Mouse (Mus musculus): ENCODE data around the gene Epm2a. TPM values are rescaled to one million over a fixed set of nuclear protein-coding genes. Genes with fewer than 3 reads are reported as not detected.
A peak's percentile ranks its signal among the peaks of the same experiment; 100 is the strongest.

Epm2a gene
- total and polyA plus RNA-seq, 3 experiments = not detected

- TF ChIP-seq ZKSCAN1 (IDR thresholded peaks at IDR 0.05; ENCODE audit: borderline replicate concordance, low read depth, low read length) (no peak), POLR2AphosphoS2 (IDR thresholded peaks at IDR 0.05; ENCODE audit: low read depth, low read length) (no peak), JUN (IDR thresholded peaks at IDR 0.05; ENCODE audit: insufficient read depth, low read depth, low read length) (no peak), PAX5 (IDR thresholded peaks at IDR 0.05; ENCODE audit: low read length) (no peak), MAX (IDR thresholded peaks at IDR 0.05; ENCODE audit: low read length) (no peak), ZC3H11A (IDR thresholded peaks at IDR 0.05; ENCODE audit: low read depth, low read length) (no peak), MAFK (IDR thresholded peaks at IDR 0.05; ENCODE audit: insufficient replicate concordance, low read length) (peak; percentile 59), TBP (conservative IDR thresholded peaks at IDR 0.05; ENCODE audit: low read depth, low read length) (peak; percentile 86), MAZ (IDR thresholded peaks at IDR 0.05; ENCODE audit: low read depth, low read length) (no peak), E2F4 (IDR thresholded peaks at IDR 0.05; ENCODE audit: insufficient replicate concordance, low read depth, low read length) (no peak), ETS1 (conservative IDR thresholded peaks at IDR 0.05; ENCODE audit: low read depth, low read length) (no peak), IRF4 (IDR thresholded peaks at IDR 0.05; ENCODE audit: low read depth, low read length) (no peak)
Observed at GRCm38 (mm10) chr10:11323202-11323898, 19.9 kb upstream of the Epm2a start (continued).

DNA sequence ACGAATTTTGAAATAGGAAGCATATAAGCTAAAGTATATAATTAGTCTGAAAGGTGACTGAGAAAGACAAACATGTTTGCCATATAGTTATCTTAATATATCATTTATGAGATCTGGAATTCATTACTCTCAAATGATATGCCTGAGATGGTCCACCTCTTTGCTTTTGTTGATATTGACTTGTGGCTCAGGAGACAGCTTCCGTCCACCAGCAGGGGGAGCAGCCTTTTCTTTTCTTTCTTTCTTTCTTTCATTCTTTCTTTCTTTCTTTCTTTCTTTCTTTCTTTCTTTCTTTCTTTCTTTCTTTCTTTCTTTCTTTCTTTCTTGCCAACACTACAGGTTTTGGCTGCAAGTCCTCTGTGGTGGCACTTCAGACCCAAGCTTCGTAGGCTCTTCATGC lies 16.7 kb upstream of the Epm2a start:
- no peaks in the 10 kb centered on the region for H3K27me3 ChIP-seq (replicated peaks)
- no peak overlapping the region for H3K4me2 ChIP-seq (ENCODE audit: insufficient read depth, low read depth, poor library complexity, severe bottlenecking)
- no peak overlapping the region for H3K9ac ChIP-seq (ENCODE audit: insufficient read depth, low read depth)
- TF ChIP-seq CTCF (conservative IDR thresholded peaks at IDR 0.05 in 1 of 2, IDR thresholded peaks at IDR 0.05 in 1 of 2; ENCODE audit: low read depth in 2 of 2, low read length in 2 of 2) = peak in 1 of 2 experiments; percentile 42; a peak in 3 of 4 replicates
- no peak for TF ChIP-seq ZKSCAN1 (IDR thresholded peaks at IDR 0.05; ENCODE audit: borderline replicate concordance, low read depth, low read length)
- no peak for TF ChIP-seq SIN3A (IDR thresholded peaks at IDR 0.05; ENCODE audit: low read length)
- no peak for TF ChIP-seq PAX5 (IDR thresholded peaks at IDR 0.05; ENCODE audit: low read length)
- TF ChIP-seq JUND (conservative IDR thresholded peaks at IDR 0.05; ENCODE audit: low read depth, low read length) = no peak
- no peak for TF ChIP-seq NELFE (IDR thresholded peaks at IDR 0.05; ENCODE audit: low read depth, low read length)
- no peaks in the 10 kb centered on the region for H3K9me3 ChIP-seq (replicated peaks; ENCODE audit: low read length)
- H3K79me2 ChIP-seq (replicated peaks; ENCODE audit: control insufficient read depth, extremely low read depth, insufficient read depth, poor library complexity, severe bottlenecking) = no peaks in the 10 kb centered on the region
- DNase-seq (ENCODE audit: extremely low read depth) = no peak
- dilution Hi-C loops (cut with MboI; ENCODE audit: extremely low pct_ligation_motif_present, extremely low pct_unique_long_range_greater_than_20kb, low sequenced_read_pairs) = no loop called here
- in situ Hi-C loops (cut with MboI; ENCODE audit: low pct_ligation_motif_present, low pct_unique_long_range_greater_than_20kb, low sequenced_read_pairs) = no loop called here
- no peak overlapping the region for H3K4me3 ChIP-seq (replicated peaks in 1 of 3; ENCODE audit: low read depth in 2 of 3, low read length in 2 of 3, poor library complexity in 1 of 3)
- H3K36me3 ChIP-seq (replicated peaks in 1 of 2; ENCODE audit: control insufficient read depth in 1 of 2, insufficient read depth in 1 of 2, low read length in 1 of 2) = no peaks in the 10 kb centered on the region
- H3K4me1 ChIP-seq (ENCODE audit: control insufficient read depth in 1 of 2, insufficient read depth in 2 of 2) = peaks cover 7 to 15% of the 10 kb centered on the region in 2 experiments; a peak in 3 of 4 replicates
- no peak overlapping the region for H3K27ac ChIP-seq (ENCODE audit: insufficient read depth, low read depth)
